Mouse (Mus musculus) myocyte (in vitro differentiated cells): Measurements from ENCODE around the gene Parp12. TPM values are rescaled to one million over a fixed set of nuclear protein-coding genes. Genes with fewer than 3 reads are reported as not detected.

Experiments used
- H3K27me3 ChIP-seq: one replicate; pipeline ENCODE4 v1.6.1; 2011; ENCODE audit not compliant: control insufficient read depth, insufficient read depth, insufficient read length
- H3K36me3 ChIP-seq: one replicate; pipeline ENCODE4 v1.6.1; 2011; ENCODE audit not compliant: control insufficient read depth, insufficient read depth
- H3K4me2 ChIP-seq: one replicate; pipeline ENCODE4 v1.6.1; 2011; ENCODE audit warnings: low read depth, control low read depth
- H3K4me3 ChIP-seq: one replicate; pipeline ENCODE4 v1.5.1; 2011; ENCODE audit warnings: mild to moderate bottlenecking, control low read depth, moderate library complexity
- H3K79me2 ChIP-seq: one replicate; pipeline ENCODE4 v1.6.1; 2011; ENCODE audit not compliant: control insufficient read depth, insufficient read depth
- H3ac ChIP-seq: one replicate; pipeline ENCODE4 v1.6.1; 2011; ENCODE audit not compliant: control insufficient read depth, insufficient read length
- CEBPB ChIP-seq: IDR thresholded peaks from 2 replicates; pipeline ENCODE4 v1.6.1; 2011; ENCODE audit warnings: mild to moderate bottlenecking, moderate library complexity; ENCODE audit not compliant: poor library complexity, insufficient read depth, severe bottlenecking
- E2F4 ChIP-seq: IDR thresholded peaks from one replicate; pipeline ENCODE4 v1.6.1; 2011; ENCODE audit warnings: mild to moderate bottlenecking, control low read depth, moderate library complexity; ENCODE audit not compliant: insufficient read depth
- MAX ChIP-seq: IDR thresholded peaks from one replicate; pipeline ENCODE4 v1.6.1; 2011; ENCODE audit warnings: low read depth, mild to moderate bottlenecking, control low read depth
- MYOD1 ChIP-seq, 3 experiments: IDR thresholded peaks; one replicate each; pipeline ENCODE4 v1.6.1; 2011; ENCODE audit warnings: control low read depth in 2 of 3, low read depth in 2 of 3, mild to moderate bottlenecking in 2 of 3, moderate library complexity in 1 of 3; ENCODE audit not compliant: insufficient read length in 2 of 3, control insufficient read depth in 1 of 3
- MYOG ChIP-seq, 3 experiments: IDR thresholded peaks; one replicate each; pipeline ENCODE4 v1.6.1; 2011; ENCODE audit warnings: control low read depth in 2 of 3, low read depth in 2 of 3, mild to moderate bottlenecking in 2 of 3; ENCODE audit not compliant: insufficient read length in 2 of 3, control insufficient read depth in 1 of 3, insufficient read depth in 1 of 3
- POLR2A ChIP-seq: IDR thresholded peaks from one replicate; pipeline ENCODE4 v1.6.1; 2011; ENCODE audit warnings: low read depth, mild to moderate bottlenecking, control low read depth, moderate library complexity; ENCODE audit not compliant: insufficient read length
- POLR2AphosphoS2 ChIP-seq: IDR thresholded peaks from one replicate; pipeline ENCODE4 v1.6.1; 2011; ENCODE audit warnings: low read depth, control low read depth; ENCODE audit not compliant: insufficient read length
- REST ChIP-seq: IDR thresholded peaks from one replicate; pipeline ENCODE4 v1.6.1; 2011; ENCODE audit warnings: mild to moderate bottlenecking, control low read depth, moderate library complexity; ENCODE audit not compliant: insufficient read depth, insufficient read length
- SRF ChIP-seq: IDR thresholded peaks from one replicate; pipeline ENCODE4 v1.6.1; 2011; ENCODE audit warnings: low read depth; ENCODE audit not compliant: control insufficient read depth, insufficient read length
- TCF12 ChIP-seq: IDR thresholded peaks from one replicate; pipeline ENCODE4 v1.6.1; 2011; ENCODE audit warnings: mild to moderate bottlenecking, control low read depth; ENCODE audit not compliant: poor library complexity, insufficient read depth, severe bottlenecking
- TCF3 ChIP-seq: IDR thresholded peaks from one replicate; pipeline ENCODE4 v1.6.1; 2011; ENCODE audit warnings: low read depth, control low read depth; ENCODE audit not compliant: insufficient read length
- USF1 ChIP-seq: IDR thresholded peaks from one replicate; pipeline ENCODE4 v1.6.1; 2011; ENCODE audit warnings: low read depth, mild to moderate bottlenecking, control low read depth, moderate library complexity
- polyA plus RNA-seq: library from polyadenylated mRNA; unstranded; fragments of >200 nt; fragmentation: generic; extraction: Trizol; gene quantifications from one replicate; pipeline ENCODE4 v1.2.1, GENCODE M21; 2012; ENCODE audit warnings: missing spikeins

Gene Parp12
- polyA plus RNA-seq, 1 experiment, result 6.9 TPM

DNA sequence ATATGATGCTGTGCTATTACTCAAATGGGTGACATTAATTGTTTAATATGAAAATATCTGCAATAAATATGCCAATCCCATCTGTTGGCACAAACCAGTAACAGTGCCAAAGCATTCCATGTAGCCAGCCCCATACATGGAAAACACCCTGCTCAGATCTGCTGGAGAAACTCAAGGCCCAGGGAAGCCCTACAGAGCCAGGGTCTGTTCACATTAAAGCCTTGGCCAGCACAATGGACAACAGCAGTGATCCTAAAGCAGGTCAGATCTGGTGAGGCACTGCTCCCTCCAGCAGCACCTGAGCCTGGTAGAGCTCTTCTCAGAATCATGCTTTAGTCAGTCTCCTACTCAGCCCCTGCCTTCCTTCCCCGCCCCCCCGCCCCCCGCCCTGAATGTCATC, 5.0 kb downstream of the Parp12 start:
- Histone ChIP-seq H3K4me3 (no peak overlapping the region), H3K79me2 (no peaks in the 10 kb centered on the region), H3K27me3 (no peaks in the 10 kb centered on the region), H3K4me2 (no peak overlapping the region), H3ac (no peak overlapping the region), H3K36me3 (no peaks in the 10 kb centered on the region)
- TF ChIP-seq SRF (no peak), MYOG (IDR thresholded peaks at IDR 0.05; ENCODE audit: control insufficient read depth in 1 of 3, insufficient read depth in 1 of 3, insufficient read length in 2 of 3, low read depth in 2 of 3) (no peak), MAX (no peak), E2F4 (no peak)

DNA sequence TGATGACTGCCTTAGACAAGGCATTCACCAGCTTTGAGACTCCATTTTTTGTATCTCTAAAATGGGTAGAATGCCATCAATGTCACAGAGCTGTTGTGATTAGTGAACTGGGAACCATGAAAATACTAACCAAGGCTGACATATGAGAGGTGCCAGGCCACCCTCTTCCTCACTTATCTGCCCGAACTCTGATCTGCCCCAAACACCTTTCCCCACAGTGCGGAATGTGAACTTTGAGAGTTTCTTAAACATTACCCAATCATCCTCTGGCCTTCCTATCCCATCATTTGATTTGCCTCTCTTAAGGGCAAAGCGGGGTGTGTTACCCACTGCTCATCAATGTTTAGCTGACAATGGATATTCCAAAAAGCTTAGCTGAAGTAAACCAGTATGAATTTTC, 5.4 kb downstream of the Parp12 start:
- Histone ChIP-seq H3K4me2 (no peak overlapping the region), H3K27me3 (no peaks in the 10 kb centered on the region), H3K4me3 (no peak overlapping the region), H3K36me3 (no peaks in the 10 kb centered on the region), H3ac (no peak overlapping the region), H3K79me2 (no peaks in the 10 kb centered on the region)
- TF ChIP-seq USF1 (no peak), TCF12 (no peak), SRF (no peak), CEBPB (no peak), TCF3 (no peak), MYOG (IDR thresholded peaks at IDR 0.05; ENCODE audit: control insufficient read depth in 1 of 3, insufficient read depth in 1 of 3, insufficient read length in 2 of 3, low read depth in 2 of 3) (no peak), MAX (no peak), MYOD1 (IDR thresholded peaks at IDR 0.05; ENCODE audit: control insufficient read depth in 1 of 3, insufficient read length in 2 of 3, low read depth in 2 of 3) (no peak), E2F4 (no peak)

DNA sequence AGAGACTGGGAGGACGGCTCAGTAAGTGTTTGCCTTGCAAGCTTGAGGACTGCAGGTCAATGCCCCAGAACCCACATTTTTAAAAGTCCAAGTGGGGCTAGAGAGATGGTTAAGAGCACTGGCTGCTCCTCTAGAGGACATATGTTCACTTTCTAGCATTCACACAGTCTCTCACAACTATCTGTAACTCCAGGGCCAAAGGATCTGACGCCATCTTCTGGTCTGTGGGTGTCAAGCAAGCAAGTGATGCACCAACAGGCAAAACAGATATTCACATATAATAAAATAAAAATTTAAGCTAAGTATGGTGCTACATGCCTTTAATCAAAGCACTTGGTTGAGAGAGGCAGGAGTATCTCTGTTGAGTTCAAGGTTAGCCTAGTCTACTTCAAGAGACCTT, 11.3 kb downstream of the Parp12 start:
- Histone ChIP-seq H3ac (no peak overlapping the region), H3K4me2 (no peak overlapping the region), H3K36me3 (no peaks in the 10 kb centered on the region), H3K79me2 (no peaks in the 10 kb centered on the region), H3K27me3 (no peaks in the 10 kb centered on the region), H3K4me3 (no peak overlapping the region)
- TF ChIP-seq E2F4 (no peak), SRF (no peak), CEBPB (no peak), MYOD1 (IDR thresholded peaks at IDR 0.05; ENCODE audit: control insufficient read depth in 1 of 3, insufficient read length in 2 of 3, low read depth in 2 of 3) (no peak), MYOG (IDR thresholded peaks at IDR 0.05; ENCODE audit: control insufficient read depth in 1 of 3, insufficient read depth in 1 of 3, insufficient read length in 2 of 3, low read depth in 2 of 3) (no peak), USF1 (no peak), TCF12 (no peak), TCF3 (no peak)

DNA sequence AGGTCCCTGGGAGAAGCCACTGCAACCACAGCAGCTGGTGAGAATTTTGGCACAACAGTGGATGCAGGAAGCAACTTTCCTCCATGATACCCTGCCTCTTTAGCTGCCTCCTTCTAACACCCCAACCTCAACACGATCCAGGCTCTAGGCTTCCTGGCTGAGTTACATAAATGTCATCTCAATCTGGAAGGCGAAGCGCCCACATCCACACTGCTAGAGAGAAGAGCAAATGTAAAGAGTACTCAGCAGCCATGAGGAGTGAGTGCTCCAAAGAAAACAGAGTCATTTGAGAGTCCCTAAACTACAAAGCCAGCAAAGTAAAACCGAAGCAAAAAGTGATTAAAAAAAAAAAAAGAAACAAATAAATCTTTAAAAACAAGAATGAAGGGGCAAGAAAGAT, 13.5 kb downstream of the Parp12 start:
- no peaks in the 10 kb centered on the region for H3K27me3 ChIP-seq
- no peak overlapping the region for H3ac ChIP-seq

DNA sequence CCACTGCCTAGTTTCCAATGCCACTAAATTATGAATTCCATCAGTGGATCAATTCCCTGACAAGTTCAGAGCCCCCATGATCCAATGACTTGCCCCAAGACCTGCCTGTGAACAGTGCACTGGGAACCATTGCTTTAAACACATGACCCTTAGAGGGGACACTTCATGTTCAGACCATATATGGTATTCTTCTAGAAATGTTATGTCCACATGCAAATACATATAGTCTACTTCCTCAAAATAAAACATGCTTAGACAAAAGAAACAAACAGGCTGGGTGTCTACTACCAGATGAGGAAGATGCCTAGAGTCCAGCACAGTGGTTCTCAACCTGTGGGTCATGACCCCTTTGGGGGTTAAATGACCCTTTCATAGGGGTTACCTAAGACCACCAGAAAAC, 41.7 kb downstream of the Parp12 start:
- Histone ChIP-seq H3K4me2 (no peak overlapping the region), H3ac (no peak overlapping the region), H3K27me3 (no peaks in the 10 kb centered on the region), H3K79me2 (no peaks in the 10 kb centered on the region), H3K4me3 (no peak overlapping the region), H3K36me3 (no peaks in the 10 kb centered on the region)
- TF ChIP-seq CEBPB (no peak), POLR2A (no peak), SRF (no peak), TCF12 (no peak), USF1 (no peak), E2F4 (no peak), POLR2AphosphoS2 (no peak), REST (no peak), MAX (no peak), MYOD1 (IDR thresholded peaks at IDR 0.05; ENCODE audit: control insufficient read depth in 1 of 3, insufficient read length in 2 of 3, low read depth in 2 of 3) (no peak), MYOG (IDR thresholded peaks at IDR 0.05; ENCODE audit: control insufficient read depth in 1 of 3, insufficient read depth in 1 of 3, insufficient read length in 2 of 3, low read depth in 2 of 3) (no peak), TCF3 (no peak)

More for the DNA sequence above, 13.5 kb downstream of the Parp12 start:
- TF ChIP-seq CEBPB (no peak), USF1 (no peak), MYOG (IDR thresholded peaks at IDR 0.05; ENCODE audit: control insufficient read depth in 1 of 3, insufficient read depth in 1 of 3, insufficient read length in 2 of 3, low read depth in 2 of 3) (no peak), MYOD1 (IDR thresholded peaks at IDR 0.05; ENCODE audit: control insufficient read depth in 1 of 3, insufficient read length in 2 of 3, low read depth in 2 of 3) (no peak), TCF3 (no peak), TCF12 (no peak), SRF (no peak)
- no peak overlapping the region for H3K4me2 ChIP-seq
- H3K79me2 ChIP-seq, result no peaks in the 10 kb centered on the region
- no peaks in the 10 kb centered on the region for H3K36me3 ChIP-seq
- H3K4me3 ChIP-seq, result no peak overlapping the region
